Mouse (Mus musculus) forebrain, embryonic 11.5 days (tissue): ENCODE results near the gene Acp2. TPM values are rescaled to one million over a fixed set of nuclear protein-coding genes. Genes with fewer than 3 reads are reported as not detected.

Experiments used
- ATAC-seq: fragments of 200-750 bp; cut with Nextera tagmentation; replicated peaks from 2 replicates; pipeline ENCODE4 v1.8.0; 2017; ENCODE audit warnings: moderate TSS enrichment; ENCODE audit not compliant: low FRiP score
- DNase-seq: peaks from one replicate; pipeline ENCODE4 v3.0.0-alpha.2; 2017; ENCODE audit warnings: low spot score
- H3K27ac ChIP-seq: fragments of 300-500 bp; sonication (generic); 2 replicates; pipeline ENCODE4 v1.5.1; 2014; ENCODE audit warnings: low read depth, low read length
- H3K27me3 ChIP-seq: fragments of 300-500 bp; sonication (generic); 2 replicates; pipeline ENCODE4 v1.6.1; 2014; ENCODE audit warnings: mild to moderate bottlenecking, low read length, mixed read lengths; ENCODE audit not compliant: control insufficient read depth, insufficient read depth
- H3K36me3 ChIP-seq: fragments of 300-500 bp; sonication (generic); 2 replicates; pipeline ENCODE4 v1.6.1; 2014; ENCODE audit warnings: mild to moderate bottlenecking, low read length, moderate library complexity, mixed read lengths; ENCODE audit not compliant: control insufficient read depth, insufficient read depth
- H3K4me1 ChIP-seq: fragments of 300-500 bp; sonication (generic); replicated peaks from 2 replicates; pipeline ENCODE4 v1.6.1; 2014; ENCODE audit warnings: low read length, mixed read lengths; ENCODE audit not compliant: control insufficient read depth, insufficient read depth
- H3K4me2 ChIP-seq: fragments of 300-500 bp; sonication (generic); 2 replicates; pipeline ENCODE4 v1.6.1; 2014; ENCODE audit warnings: low read depth, mild to moderate bottlenecking, low read length, moderate library complexity, mixed read lengths; ENCODE audit not compliant: severe bottlenecking
- H3K4me3 ChIP-seq: fragments of 300-500 bp; sonication (generic); 2 replicates; pipeline ENCODE4 v1.5.1; 2014; ENCODE audit warnings: low read depth, low read length
- H3K9ac ChIP-seq: fragments of 300-500 bp; sonication (generic); 2 replicates; pipeline ENCODE4 v1.6.1; 2014; ENCODE audit warnings: low read length
- H3K9me3 ChIP-seq: fragments of 300-500 bp; sonication (generic); 2 replicates; pipeline ENCODE4 v1.6.1; 2016; ENCODE audit warnings: low read length, mixed read lengths; ENCODE audit not compliant: control insufficient read depth
- WGBS: fragments of 180-500 bp; shearing (Covaris S2); extraction: QIAGEN DNeasy Blood & Tissue Kit; methylation state at CpG from one replicate; pipeline ENCODE4 v1.1.7; 2014; 5-methylcytosine and 5-hydroxymethylcytosine counted together
- polyA plus RNA-seq: library from polyadenylated mRNA; unstranded; fragments of >200 nt; fragmentation: Nextera tagmentation; extraction: Ambion mirVana; gene quantifications from 2 replicates; pipeline ENCODE4 v1.2.1, GENCODE M21; 2014

Acp2 gene
- polyA plus RNA-seq, 1 experiment from 2014 or later, result 28.7 TPM

- no peak overlapping the region for H3K4me3 ChIP-seq
- no peaks in the 10 kb centered on the region for H3K9me3 ChIP-seq
- H3K4me2 ChIP-seq, result no peak overlapping the region
- no peaks in the 10 kb centered on the region; the same call in 1 of the 2 replicates for H3K36me3 ChIP-seq
- WGBS, result 76% methylated on average over 4 of the region's 4 CpGs
- ATAC-seq, result no peak
- H3K4me1 ChIP-seq, result no peaks in the 10 kb centered on the region
- H3K27ac ChIP-seq, result no peak overlapping the region
- no peaks in the 10 kb centered on the region for H3K27me3 ChIP-seq
- no peak for DNase-seq
- H3K9ac ChIP-seq, result no peak overlapping the region
Measured at GRCm38 (mm10) chr2:91167629-91168028, 35.1 kb upstream of the Acp2 start.

- no peaks in the 10 kb centered on the region; the same call in 1 of the 2 replicates for H3K36me3 ChIP-seq
- ATAC-seq, result no peak
- 92% methylated on average over 25 of the region's 25 CpGs for WGBS
- no peak for DNase-seq
- no peak overlapping the region for H3K27ac ChIP-seq
- no peak overlapping the region for H3K4me2 ChIP-seq
- no peak overlapping the region for H3K9ac ChIP-seq
- no peaks in the 10 kb centered on the region for H3K27me3 ChIP-seq
- no peaks in the 10 kb centered on the region for H3K4me1 ChIP-seq
- H3K4me3 ChIP-seq, result no peak overlapping the region
- no peaks in the 10 kb centered on the region for H3K9me3 ChIP-seq
Measured at GRCm38 (mm10) chr2:91169587-91170322, 32.9 kb upstream of the Acp2 start.

- no peak overlapping the region for H3K27ac ChIP-seq
- no peak overlapping the region for H3K9ac ChIP-seq
- ATAC-seq (no peak), DNase-seq (no peak)
- no peaks in the 10 kb centered on the region for H3K9me3 ChIP-seq
- H3K27me3 ChIP-seq, result no peaks in the 10 kb centered on the region
- WGBS, result 93% methylated on average over 4 of the region's 4 CpGs
- no peaks in the 10 kb centered on the region for H3K4me1 ChIP-seq
- no peaks in the 10 kb centered on the region; the same call in 1 of the 2 replicates for H3K36me3 ChIP-seq
- no peak overlapping the region for H3K4me2 ChIP-seq
- H3K4me3 ChIP-seq, result no peak overlapping the region
Measured at GRCm38 (mm10) chr2:91175490-91175889, 27.2 kb upstream of the Acp2 start.

GRCm38 (mm10) chr2:91176234-91176633 lies 26.5 kb upstream of the Acp2 start:
- ATAC-seq (no peak), DNase-seq (no peak)
- Histone ChIP-seq H3K9ac (no peak overlapping the region), H3K27ac (no peak overlapping the region), H3K4me1 (no peaks in the 10 kb centered on the region), H3K4me3 (no peak overlapping the region), H3K4me2 (no peak overlapping the region), H3K36me3 (no peaks in the 10 kb centered on the region; the same call in 1 of the 2 replicates), H3K27me3 (no peaks in the 10 kb centered on the region), H3K9me3 (no peaks in the 10 kb centered on the region)
- whole genome bisulfite sequencing, result 78% methylated on average over 6 of the region's 6 CpGs

GRCm38 (mm10) chr2:91179825-91180224 lies 22.9 kb upstream of the Acp2 start:
- Histone ChIP-seq H3K36me3 (no peaks in the 10 kb centered on the region), H3K4me1 (peaks cover 7% of the 10 kb centered on the region; the same call in 1 of the 2 replicates), H3K4me2 (no peak overlapping the region), H3K27me3 (no peaks in the 10 kb centered on the region), H3K4me3 (no peak overlapping the region), H3K27ac (no peak overlapping the region), H3K9me3 (no peaks in the 10 kb centered on the region), H3K9ac (no peak overlapping the region)
- WGBS, result 46% methylated on average over 4 of the region's 4 CpGs
- DNase-seq (no peak), ATAC-seq (no peak)

GRCm38 (mm10) chr2:91180706-91181105 lies 22.0 kb upstream of the Acp2 start:
- no peaks in the 10 kb centered on the region for H3K9me3 ChIP-seq
- no peak overlapping the region for H3K4me3 ChIP-seq
- no peaks in the 10 kb centered on the region for H3K27me3 ChIP-seq
- no peak overlapping the region for H3K9ac ChIP-seq
- H3K4me1 ChIP-seq, result peaks cover 7% of the 10 kb centered on the region; the same call in 1 of the 2 replicates
- H3K27ac ChIP-seq, result no peak overlapping the region
- H3K36me3 ChIP-seq, result no peaks in the 10 kb centered on the region
- WGBS, result 75% methylated on average over 5 of the region's 5 CpGs
- no peak overlapping the region for H3K4me2 ChIP-seq
- ATAC-seq, result no peak
- no peak for DNase-seq

- Histone ChIP-seq H3K27me3 (no peaks in the 10 kb centered on the region), H3K4me2 (peak overlapping the region; percentile 80), H3K9me3 (no peaks in the 10 kb centered on the region), H3K4me1 (peaks cover 7% of the 10 kb centered on the region; the same call in 1 of the 2 replicates), H3K27ac (no peak overlapping the region), H3K36me3 (no peaks in the 10 kb centered on the region), H3K4me3 (peak overlapping the region; percentile 91), H3K9ac (peak overlapping the region; percentile 79)
- DNase-seq (no peak), ATAC-seq (no peak)
- 16% methylated on average over 8 of the region's 8 CpGs for WGBS
Measured at GRCm38 (mm10) chr2:91182016-91182404, 20.7 kb upstream of the Acp2 start.

GRCm38 (mm10) chr2:91182405-91183147 lies 20.1 kb upstream of the Acp2 start:
- Histone ChIP-seq H3K36me3 (no peaks in the 10 kb centered on the region), H3K4me3 (peak overlapping the region; percentile 91), H3K4me1 (peaks cover 7% of the 10 kb centered on the region; the same call in 1 of the 2 replicates), H3K9ac (peak overlapping the region; percentile 79), H3K27ac (peak overlapping the region; percentile 70), H3K4me2 (peak overlapping the region; percentile 80), H3K9me3 (no peaks in the 10 kb centered on the region), H3K27me3 (no peaks in the 10 kb centered on the region)
- ATAC-seq (peak; percentile 96), DNase-seq (peak; percentile 94)
- WGBS, result under 1% methylated on average over 71 of the region's 81 CpGs
